Mouse (Mus musculus): ENCODE measurements around the gene Taf15.

Taf15 gene

DNA sequence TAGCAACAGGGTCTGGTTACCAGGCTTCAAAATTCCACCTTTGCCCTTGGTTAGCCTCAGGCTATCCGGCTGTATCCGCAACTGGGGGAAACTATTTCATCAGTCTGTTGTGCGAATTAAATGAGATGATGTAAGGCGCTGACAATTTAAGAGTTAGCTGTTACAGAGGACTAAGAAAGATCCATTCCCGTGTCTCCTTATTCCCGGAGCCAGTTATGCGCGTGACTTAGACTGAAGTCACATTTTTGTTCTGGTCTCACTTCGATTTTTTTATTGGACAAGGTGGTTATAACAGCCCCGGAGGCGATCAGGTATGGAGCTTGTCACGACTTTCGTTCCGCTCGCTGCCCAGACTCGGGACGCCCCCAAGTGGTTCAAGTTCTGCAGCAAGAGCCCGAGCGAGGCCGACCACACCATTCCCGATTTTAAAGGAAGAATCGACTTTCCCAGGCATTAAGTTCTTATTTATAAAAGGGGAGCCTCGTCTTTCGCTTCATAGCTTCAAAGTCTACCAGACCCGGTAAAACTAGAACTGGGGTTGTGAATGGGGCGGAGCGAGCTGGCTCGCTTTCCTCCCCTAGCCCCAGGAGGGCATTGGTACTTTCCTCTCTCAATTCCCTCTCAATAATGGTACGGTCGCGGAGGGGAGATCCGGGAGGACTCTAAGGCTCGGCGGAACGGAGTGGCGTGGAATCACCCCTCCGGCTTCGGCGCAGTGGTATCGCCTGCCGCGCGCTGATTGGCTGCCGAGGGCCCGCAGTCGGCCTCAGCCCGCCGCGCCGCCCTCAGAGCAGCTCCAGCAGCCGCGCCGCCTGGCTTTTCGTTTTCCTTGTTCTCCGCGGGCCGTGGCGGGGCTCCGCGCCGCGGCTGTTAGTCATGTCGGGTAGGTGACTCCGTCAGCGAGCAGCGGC is at the start of gene Taf15:
Gene Taf15, plus strand, starts transcription at position 763 of the 911 bp plus-strand sequence.
- in situ Hi-C loops (cut with MboI; ENCODE audit: low pct_unique_long_range_greater_than_20kb in 1 of 2, low sequenced_read_pairs in 2 of 2, unreplicated experiment in 1 of 2): no loop called here

DNA sequence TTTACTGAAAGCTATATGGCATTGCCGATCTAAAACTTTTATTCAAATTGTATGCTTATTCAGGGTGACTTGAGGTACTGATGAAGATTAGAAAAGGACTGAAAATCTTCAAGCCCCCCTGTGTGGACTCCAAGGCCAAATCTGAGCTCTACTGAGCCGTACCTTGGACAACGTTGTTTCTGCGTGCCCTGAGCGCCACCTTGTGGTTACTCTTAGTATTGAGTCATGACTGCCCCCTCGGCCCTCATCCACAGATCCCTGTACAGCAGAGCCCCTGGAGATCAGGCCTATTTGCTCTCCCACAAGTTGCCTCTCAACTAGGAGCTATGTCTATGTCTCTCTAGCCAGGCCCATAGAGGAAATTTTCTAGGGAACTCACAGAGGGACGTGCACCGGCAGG is 48.2 kb upstream of the Taf15 start:
- in situ Hi-C loops (cut with MboI; ENCODE audit: low pct_unique_long_range_greater_than_20kb in 1 of 2, low sequenced_read_pairs in 2 of 2, unreplicated experiment in 1 of 2): loop anchor here (5.0 to 25.0 kb wide), 4 partner anchors 97 to 487 kb away; partner anchors contain the start of gene Wfdc21 (in 1 of the 2)

- in situ Hi-C loops (cut with MboI; ENCODE audit: low pct_unique_long_range_greater_than_20kb in 1 of 2, low sequenced_read_pairs in 2 of 2, unreplicated experiment in 1 of 2): loop anchor here (10.0 to 25.0 kb wide), 2 partner anchors 102 to 310 kb away; partner anchors contain the start of gene Wfdc21 (in 1 of the 2)
Observed at GRCm38 (mm10) chr11:83426964-83427363, 45.9 kb upstream of the Taf15 start.

DNA sequence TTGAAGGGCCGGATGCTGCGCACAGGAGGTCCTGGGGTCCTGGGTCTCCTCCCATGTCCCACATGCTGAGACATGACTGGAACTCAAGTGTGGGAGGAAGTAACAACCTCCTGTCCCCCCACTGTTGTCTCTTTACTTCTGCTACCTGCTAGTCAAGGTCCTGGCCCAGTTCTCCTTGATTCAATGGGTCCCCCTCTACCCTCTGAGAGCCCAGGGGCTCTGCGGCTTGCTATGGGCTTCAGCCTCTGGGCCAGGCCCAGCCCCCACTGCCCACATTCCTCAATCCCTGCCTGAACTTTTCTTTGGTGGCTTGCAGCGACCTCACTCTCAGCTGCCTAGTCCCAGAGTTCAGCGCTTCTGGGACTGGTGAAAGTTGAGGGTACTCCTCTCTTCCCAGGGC is 43.5 kb upstream of the Taf15 start, which contains the start of gene Gas2l2:
Gene Gas2l2, minus strand, starts transcription at position 101 of the 400 bp plus-strand sequence.
- in situ Hi-C loops (cut with MboI; ENCODE audit: low pct_unique_long_range_greater_than_20kb in 1 of 2, low sequenced_read_pairs in 2 of 2, unreplicated experiment in 1 of 2): loop anchor here (10.0 to 25.0 kb wide), 2 partner anchors 105 to 308 kb away; partner anchors contain the start of gene Wfdc21 (in 1 of the 2)

DNA sequence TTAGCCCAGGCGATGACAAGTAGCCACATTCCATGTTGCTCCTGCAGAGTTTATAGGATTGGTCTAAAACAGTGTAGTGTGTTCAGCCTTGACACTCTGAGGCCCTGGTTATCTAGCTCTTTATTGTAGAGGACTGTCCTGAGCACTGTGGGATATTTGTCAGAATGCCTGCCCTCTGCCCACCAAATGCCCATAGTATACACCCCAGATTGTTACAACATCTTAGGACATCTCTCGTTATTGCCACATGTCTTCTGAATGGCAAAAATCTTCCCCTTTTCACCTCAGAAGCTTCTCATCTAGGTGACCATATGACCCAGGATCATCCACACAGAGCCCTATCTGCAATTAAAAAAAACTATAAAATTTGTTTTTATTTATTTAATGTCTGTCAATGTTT is 40.4 kb upstream of the Taf15 start:
- in situ Hi-C loops (cut with MboI; ENCODE audit: low pct_unique_long_range_greater_than_20kb in 1 of 2, low sequenced_read_pairs in 2 of 2, unreplicated experiment in 1 of 2): loop anchor here in 1 of 2 experiments (25.0 kb wide), 1 partner anchor 305 kb away; the partner anchor contains the start of gene Wfdc21

DNA sequence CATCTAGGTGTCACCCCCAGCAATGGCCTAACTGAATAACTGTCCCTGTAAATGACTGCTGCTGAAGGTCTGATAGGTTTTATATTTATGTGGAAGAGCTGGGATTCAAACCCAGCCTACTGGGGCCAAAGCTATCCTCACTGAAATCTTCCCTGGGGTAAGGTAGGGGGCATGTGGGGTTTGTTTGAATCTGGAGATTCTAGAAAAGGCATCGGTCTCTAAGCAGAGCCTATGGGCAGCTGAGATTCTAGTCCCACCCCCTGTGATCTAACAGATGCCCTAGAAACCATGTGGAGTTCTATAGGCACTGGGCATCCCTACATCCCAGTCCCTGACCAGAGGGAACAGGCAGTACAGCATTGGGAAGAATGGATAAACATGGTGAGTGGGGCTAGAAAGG is 35.5 kb upstream of the Taf15 start, which contains the start of gene 1700020L24Rik:
Gene 1700020L24Rik, plus strand, starts transcription at position 301 of the 400 bp plus-strand sequence.
- in situ Hi-C loops (cut with MboI; ENCODE audit: low pct_unique_long_range_greater_than_20kb in 1 of 2, low sequenced_read_pairs in 2 of 2, unreplicated experiment in 1 of 2): loop anchor here in 1 of 2 experiments (25.0 kb wide), 1 partner anchor 300 kb away; the partner anchor contains the start of gene Wfdc21

DNA sequence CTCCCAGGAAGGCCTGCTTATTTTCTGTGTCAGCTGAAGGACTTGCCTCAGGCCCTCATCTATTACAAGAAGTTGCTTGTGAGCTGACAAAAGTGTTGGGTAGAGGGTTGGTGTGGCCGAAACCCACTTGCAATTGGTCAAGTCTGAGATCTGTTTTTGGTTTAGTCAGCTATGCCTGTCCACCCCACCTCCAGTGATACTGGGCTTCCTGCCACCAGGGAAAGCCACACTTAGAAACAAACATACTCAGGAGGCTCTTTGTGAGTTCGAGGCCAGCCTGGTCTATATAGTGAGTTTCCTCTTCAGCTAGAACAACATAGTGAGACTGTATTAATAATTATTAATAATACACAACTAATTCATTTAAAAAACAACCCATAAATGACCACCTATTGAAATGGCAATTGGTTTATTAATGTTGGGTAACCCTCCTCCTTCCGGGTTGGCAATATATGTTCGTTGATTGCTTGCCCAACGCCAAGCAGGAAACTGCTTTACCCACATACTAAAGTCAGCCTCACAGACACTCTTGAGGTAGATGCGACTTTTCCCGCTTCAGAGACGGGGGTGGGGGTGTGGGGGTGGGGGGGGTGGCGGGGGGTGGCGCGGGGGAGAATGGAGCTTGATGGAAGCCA is 33.3 kb upstream of the Taf15 start:
- in situ Hi-C loops (cut with MboI; ENCODE audit: low pct_unique_long_range_greater_than_20kb in 1 of 2, low sequenced_read_pairs in 2 of 2, unreplicated experiment in 1 of 2): loop anchor here in 1 of 2 experiments (25.0 kb wide), 1 partner anchor 298 kb away; the partner anchor contains the start of gene Wfdc21

- in situ Hi-C loops (cut with MboI; ENCODE audit: low pct_unique_long_range_greater_than_20kb in 1 of 2, low sequenced_read_pairs in 2 of 2, unreplicated experiment in 1 of 2): loop anchor here in 1 of 2 experiments (25.0 kb wide), 1 partner anchor 297 kb away; the partner anchor contains the start of gene Wfdc21
Observed at GRCm38 (mm10) chr11:83440081-83441064, 32.5 kb upstream of the Taf15 start.

GRCm38 (mm10) chr11:83441235-83441634 is 31.7 kb upstream of the Taf15 start:
- in situ Hi-C loops (cut with MboI; ENCODE audit: low pct_unique_long_range_greater_than_20kb in 1 of 2, low sequenced_read_pairs in 2 of 2, unreplicated experiment in 1 of 2): loop anchor here in 1 of 2 experiments (25.0 kb wide), 1 partner anchor 296 kb away; the partner anchor contains the start of gene Wfdc21

- in situ Hi-C loops (cut with MboI; ENCODE audit: low pct_unique_long_range_greater_than_20kb in 1 of 2, low sequenced_read_pairs in 2 of 2, unreplicated experiment in 1 of 2): loop anchor here in 1 of 2 experiments (25.0 kb wide), 1 partner anchor 295 kb away; the partner anchor contains the start of gene Wfdc21
Observed at GRCm38 (mm10) chr11:83442596-83443267, 30.2 kb upstream of the Taf15 start.

DNA sequence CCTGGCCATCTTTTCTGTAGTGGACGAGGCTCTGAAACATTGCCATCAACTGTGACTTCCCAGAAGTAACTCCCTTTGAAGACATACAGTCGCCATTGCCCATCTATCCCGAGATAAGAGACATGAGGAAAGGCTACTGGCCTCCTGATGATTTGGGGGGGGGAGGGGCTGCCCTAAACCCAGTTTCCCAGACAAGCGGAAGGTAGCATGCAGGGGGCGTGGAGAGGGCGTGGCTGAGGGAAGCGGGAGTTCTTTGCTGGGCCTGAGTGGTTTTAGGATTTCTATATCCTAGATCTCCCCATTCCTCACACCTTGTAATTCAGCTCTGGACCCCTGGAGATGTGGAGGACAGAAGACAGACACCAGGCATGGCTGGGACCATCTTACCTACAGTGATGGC is 29.1 kb upstream of the Taf15 start:
- in situ Hi-C loops (cut with MboI; ENCODE audit: low pct_unique_long_range_greater_than_20kb in 1 of 2, low sequenced_read_pairs in 2 of 2, unreplicated experiment in 1 of 2): loop anchor here in 1 of 2 experiments (25.0 kb wide), 1 partner anchor 293 kb away; the partner anchor contains the start of gene Wfdc21

GRCm38 (mm10) chr11:83445001-83445400 is 27.9 kb upstream of the Taf15 start:
- in situ Hi-C loops (cut with MboI; ENCODE audit: low pct_unique_long_range_greater_than_20kb in 1 of 2, low sequenced_read_pairs in 2 of 2, unreplicated experiment in 1 of 2): loop anchor here in 1 of 2 experiments (25.0 kb wide), 1 partner anchor 292 kb away; the partner anchor contains the start of gene Wfdc21

GRCm38 (mm10) chr11:83447612-83448011 is 25.3 kb upstream of the Taf15 start:
- in situ Hi-C loops (cut with MboI; ENCODE audit: low pct_unique_long_range_greater_than_20kb in 1 of 2, low sequenced_read_pairs in 2 of 2, unreplicated experiment in 1 of 2): loop anchor here in 1 of 2 experiments (25.0 kb wide), 1 partner anchor 290 kb away; the partner anchor contains the start of gene Wfdc21

DNA sequence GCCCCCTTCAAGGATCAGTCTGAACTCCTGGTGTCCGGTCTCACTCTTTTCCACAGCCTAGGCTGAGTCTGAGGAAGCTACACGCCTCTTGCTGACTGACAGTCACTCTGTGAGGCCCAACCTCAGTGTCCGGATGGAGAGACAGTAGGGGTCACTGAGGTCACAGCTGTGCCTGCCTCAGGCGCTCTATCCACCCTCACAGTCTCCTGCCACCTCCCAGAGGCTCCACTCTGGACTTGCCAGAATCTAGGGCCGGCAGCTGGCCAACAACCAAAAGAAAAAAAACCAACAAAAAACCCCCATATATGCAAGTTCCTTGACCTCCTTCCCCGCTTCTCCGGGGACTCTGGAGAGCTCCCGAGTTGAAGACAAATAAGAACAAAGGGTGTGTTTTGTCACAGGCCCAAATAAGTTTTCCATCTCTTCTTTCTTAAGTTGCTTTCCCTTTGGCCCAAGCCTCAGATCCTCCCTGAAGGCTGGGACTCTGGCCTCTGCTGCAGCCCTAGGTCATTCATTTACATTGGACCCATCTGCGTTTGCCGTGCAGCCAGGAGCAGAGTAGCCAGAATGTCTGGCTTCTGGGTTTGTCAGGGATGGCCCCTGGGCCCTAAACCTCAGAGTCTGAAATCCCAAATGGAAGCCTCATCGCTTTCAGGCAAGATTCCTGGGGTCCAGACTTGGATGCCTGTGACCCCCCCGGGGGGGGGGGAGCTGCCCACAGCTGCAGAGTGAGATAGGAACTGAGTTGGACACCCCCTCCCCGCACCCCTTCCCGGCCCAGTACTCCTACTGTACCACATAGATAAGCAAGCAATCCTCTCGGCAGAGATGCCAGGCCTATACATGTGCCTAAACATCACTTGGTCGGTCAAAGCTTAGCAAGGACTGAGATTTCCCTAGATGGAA is 24.6 kb upstream of the Taf15 start:
- in situ Hi-C loops (cut with MboI; ENCODE audit: low pct_unique_long_range_greater_than_20kb in 1 of 2, low sequenced_read_pairs in 2 of 2, unreplicated experiment in 1 of 2): loop anchor here in 1 of 2 experiments (25.0 kb wide), 1 partner anchor 289 kb away; the partner anchor contains the start of gene Wfdc21

DNA sequence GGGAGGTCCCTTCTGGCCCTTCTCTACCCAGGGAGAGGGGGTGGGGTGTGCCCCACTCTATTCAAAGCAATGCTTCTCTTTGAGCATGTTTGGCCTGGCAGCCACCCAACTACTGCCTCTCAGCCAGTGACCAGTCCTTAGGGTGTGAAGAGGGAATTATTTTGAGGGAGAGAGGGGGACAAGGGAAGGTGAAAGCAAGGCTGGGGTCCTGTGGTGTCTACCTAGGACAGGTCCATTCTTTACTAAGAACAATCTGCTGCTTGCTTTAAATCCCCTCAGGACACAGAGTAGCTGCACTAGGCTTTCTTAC is 24.0 kb upstream of the Taf15 start:
- in situ Hi-C loops (cut with MboI; ENCODE audit: low pct_unique_long_range_greater_than_20kb in 1 of 2, low sequenced_read_pairs in 2 of 2, unreplicated experiment in 1 of 2): loop anchor here in 1 of 2 experiments (25.0 kb wide), 1 partner anchor 288 kb away; the partner anchor contains the start of gene Wfdc21

DNA sequence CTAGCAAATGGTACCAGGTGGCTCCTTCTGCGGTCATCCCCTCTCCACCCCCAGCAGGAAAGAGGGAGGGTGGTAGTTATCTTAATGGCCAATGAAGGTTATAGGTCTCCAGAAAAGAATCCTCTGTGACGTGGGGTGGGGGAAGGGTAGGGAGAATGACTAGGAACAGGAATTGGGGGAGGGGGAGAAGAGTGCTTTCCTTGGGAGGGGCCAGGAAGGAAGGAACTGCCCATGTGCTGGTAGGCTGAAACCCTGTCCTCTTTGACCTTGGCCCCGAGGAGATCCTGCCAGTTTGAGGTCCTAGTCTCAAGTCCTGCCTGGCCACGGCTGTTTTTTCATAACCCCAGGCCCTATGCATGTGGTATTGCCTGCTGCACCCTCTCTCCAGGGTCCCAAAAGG is 23.6 kb upstream of the Taf15 start:
- in situ Hi-C loops (cut with MboI; ENCODE audit: low pct_unique_long_range_greater_than_20kb in 1 of 2, low sequenced_read_pairs in 2 of 2, unreplicated experiment in 1 of 2): loop anchor here in 1 of 2 experiments (25.0 kb wide), 1 partner anchor 288 kb away; the partner anchor contains the start of gene Wfdc21

Data from mouse embryonic stem cell (cell line).